Mouse (Mus musculus): ENCODE results near the gene Nubp1.

Gene Nubp1

DNA sequence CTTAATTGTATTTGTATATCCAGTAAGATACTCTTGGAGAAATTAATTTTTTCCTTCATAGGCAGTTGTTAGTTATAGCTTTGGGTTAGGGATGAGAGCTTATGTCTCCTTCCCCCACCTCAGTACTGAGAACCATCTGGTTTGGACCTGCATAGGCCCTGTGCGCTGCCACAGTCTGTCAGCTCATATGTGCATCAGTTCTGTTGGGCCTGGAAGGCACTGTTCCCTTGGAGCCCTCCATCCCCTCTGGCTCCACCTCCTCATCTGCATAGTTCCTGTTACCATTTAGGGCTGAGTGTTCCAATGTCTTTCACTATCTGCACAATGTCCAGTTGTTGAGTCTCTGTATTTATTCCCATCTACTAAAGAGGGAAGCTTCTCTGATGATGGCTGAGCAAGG lies 56.5 kb downstream of the Nubp1 start:
- DNase-seq (ENCODE audit: low read depth) = no peak

DNA sequence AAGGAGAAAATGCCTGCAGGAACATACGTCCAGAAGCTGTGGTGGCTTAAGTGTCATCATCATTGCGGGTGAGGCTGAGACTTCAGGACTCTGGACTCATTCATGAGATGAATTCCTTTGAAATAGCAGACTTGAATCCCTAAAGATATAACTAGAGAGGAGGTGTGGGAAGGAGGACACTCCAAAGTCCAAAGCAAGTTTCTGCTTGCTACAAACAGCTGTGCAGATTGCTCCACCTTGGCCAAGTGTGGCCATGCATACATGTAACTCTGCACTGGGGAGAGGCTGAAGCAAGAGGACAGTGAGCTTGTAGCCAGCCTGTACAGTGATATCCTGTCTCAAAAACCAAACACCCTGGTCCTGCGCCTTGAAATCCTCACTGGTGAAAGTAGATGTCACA lies 60.2 kb downstream of the Nubp1 start:
- DNase-seq (ENCODE audit: low read depth) = no peak
